Mouse (Mus musculus) spleen, postnatal 14 days (tissue): Measurements from ENCODE around the gene Ctu1.
"Not testable (repeated sequence)": the region's sequence is repeated elsewhere in the genome, so short reads cannot be mapped to it uniquely, and the experiment has no call there.

Experiments used
- DNase-seq, 2 experiments: peaks; one replicate each; pipeline ENCODE4 v3.0.0; 2021 to 2022; ENCODE audit warnings: low spot score in 2 of 2

The Ctu1 gene

DNA sequence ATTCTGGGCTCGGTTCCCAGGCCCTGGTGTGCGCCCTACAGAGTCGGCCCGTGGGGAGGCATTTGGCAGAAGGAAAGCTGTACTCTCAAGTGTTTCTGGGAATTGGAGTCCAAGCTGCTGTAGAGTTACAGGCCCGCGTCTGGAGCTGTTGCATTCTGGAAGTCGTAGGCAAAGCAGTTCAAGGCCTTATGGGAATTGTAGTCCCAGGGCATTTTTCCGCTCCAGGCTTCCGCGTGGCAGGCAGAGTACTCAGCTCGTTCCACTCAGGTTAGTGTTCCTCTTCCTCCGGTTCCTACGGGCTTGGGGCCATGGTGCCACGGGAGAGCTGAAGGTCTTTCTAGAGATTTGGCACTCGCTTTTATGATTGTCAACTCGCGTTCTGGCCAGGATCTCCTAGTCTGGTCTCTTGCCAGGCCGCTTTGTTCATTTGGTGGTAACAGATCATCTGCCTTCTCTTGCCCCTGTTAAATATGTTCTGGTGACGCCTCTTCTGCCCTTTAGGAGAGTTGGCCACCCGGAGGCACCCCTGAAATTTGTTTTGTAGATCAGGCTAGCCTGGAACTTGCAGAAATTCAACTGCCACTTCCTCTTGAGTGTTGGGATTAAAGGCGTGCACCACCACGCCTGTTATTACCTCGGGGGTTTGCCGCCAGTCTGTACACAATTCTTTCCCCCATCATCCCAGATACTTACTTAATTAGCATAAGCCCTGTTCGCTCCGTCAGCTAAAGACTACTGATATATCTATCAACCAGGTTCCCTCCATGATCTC lies at the start of gene Ctu1:
Gene Ctu1 (plus strand): TSS at position 208 of the 772 bp plus-strand sequence.
- DNase-seq: peak; percentile 49 to 67

DNA sequence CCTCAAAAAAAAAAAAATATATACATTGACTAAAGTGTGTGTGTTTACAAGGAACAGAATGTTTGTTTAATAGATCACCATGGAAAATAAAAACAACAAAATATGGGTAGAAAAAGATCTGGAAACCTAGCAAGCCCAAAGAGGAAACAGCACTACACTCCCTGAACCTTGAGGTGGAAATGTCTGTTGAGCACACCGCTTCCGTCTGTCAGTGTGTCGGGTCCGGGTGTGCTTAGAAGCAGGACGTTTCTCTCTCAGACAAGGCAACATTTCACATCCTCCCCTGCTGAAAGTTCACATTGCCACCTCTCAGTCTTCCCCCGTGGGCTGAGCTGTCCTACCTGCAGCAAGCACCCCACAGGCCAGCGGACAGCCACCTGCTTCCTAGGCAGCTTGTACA lies 48.9 kb upstream of the Ctu1 start:
- no peak for DNase-seq

DNA sequence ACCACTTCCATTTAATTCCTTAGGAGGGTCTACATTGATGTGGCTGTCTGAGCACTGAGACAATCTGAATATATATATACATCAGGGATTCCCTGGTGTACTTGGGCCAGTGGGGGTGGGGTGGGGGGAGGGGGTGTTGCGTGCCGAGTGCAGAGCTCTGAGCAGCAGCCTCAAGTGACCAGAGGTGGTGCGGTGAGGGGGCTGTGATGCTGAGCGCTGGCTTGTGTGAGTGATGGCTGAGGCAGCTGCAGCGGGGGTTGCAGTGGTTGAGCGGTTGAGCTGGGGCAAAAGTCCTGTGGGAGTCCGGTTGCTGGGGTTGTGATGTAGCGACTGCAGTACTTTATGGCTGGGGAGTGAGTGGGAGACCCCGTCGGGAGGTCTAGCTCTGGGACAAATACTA lies 48.0 kb upstream of the Ctu1 start:
- DNase-seq: no peak

DNA sequence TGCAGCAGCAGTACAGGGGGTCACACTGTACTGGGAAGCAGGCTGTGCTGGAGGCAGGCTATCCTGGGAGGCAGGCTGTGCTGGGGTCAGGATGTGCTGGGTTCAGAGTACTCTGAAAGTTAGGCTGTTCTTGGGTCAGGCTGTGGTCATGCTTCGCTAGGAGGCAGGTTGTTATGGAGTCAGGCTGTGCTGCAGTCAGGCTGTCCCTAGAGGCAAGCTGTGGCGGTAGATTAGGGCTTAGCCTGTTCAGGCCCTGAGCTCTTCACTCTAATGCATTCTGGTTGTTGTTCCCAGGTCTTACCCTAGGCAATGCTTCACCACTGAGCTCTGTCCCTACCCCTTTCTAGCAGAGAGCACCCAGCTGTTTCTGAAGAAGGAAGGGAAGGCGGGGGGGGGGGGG lies 46.8 kb upstream of the Ctu1 start:
- no peak for DNase-seq

DNA sequence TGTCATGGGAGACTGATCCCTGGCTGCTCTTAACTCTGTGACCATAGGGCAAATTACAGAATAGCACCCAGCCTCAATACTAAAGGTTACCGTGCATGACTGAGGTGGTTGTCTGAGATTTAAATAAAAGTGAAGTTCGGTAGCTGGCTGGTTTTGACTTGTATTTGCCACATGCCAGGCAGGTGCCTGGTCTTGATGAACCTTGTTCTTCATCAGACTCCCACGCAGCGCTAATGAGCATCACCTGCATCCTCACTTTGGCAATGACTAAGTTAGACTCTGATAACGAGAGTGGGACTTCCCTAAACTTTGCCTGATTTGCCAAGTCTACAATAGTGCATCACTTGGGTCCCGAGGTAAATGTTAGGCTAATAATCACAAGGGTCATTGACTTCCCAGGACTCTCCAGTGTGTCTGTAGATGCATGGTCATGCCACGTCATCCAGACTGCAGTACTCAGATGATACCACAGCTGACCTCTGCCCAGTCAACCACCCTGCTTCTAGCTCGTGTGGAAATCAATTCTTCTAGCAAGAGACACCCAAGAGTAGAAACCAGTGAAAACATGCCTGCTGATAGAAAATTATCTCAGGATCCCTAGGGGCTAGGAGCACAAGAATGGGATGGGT lies 45.9 kb upstream of the Ctu1 start:
- DNase-seq: no peak

DNA sequence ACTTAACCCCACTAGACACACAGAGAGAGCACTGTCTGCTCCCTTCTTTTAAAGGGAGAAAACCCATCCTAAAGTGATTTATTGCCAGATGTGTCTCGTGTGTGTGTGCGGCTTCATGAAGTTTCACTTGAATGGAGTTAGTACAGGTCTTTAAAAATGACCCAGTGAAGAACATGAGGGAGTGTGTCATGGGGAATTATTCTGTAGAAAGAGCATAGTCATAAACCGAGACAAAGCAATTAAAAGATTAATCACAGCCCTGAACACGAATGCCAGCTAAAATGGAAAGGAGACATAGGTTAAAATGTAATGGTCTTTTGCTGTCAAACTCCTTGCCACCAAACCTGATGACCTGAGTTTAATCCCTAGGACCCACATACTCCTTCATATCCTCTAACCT lies 37.9 kb upstream of the Ctu1 start:
- no peak for DNase-seq

DNA sequence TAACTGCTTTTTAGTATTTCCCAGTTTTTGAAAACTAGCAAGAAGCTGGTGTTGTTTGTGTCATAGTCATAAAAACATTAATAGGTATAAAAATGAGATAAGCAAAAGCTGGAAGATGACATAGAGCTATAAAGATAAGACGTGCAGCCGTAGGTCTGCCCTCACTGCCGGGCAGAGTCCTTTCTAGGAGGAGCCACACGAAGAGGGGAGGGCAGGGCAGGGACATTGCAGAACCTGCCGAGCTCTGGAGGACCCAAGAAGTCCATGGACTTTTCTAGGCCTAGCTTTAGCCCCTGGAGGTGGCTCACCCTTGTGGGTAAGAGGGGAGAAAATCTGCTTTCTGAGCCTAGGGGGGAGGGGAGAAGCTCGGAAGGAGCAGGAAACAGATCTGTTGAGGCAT lies 37.3 kb upstream of the Ctu1 start, which contains the start of gene Ceacam18:
Gene Ceacam18 (plus strand): TSS at position 208 of the 400 bp plus-strand sequence.
- no peak for DNase-seq

DNA sequence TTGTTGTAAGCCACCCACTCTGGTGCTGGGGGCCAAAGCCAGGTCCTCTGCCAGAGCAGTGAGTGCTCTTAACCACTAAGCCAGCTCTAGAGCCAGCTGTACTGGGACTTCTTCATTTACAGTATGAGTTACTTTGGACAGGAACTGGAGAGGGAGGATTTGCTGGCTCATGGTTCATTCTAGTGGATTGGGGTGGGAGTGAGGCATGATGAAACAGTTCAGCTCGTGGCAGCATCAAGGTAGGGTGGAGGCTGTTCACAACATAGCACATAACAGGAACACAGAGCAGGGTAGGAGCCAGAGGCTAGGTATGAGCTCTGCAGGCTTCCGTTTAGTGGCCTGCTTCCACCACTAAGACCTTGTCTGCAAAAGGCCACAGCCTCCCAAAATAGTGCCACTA lies 35.6 kb upstream of the Ctu1 start:
- no peak for DNase-seq

DNA sequence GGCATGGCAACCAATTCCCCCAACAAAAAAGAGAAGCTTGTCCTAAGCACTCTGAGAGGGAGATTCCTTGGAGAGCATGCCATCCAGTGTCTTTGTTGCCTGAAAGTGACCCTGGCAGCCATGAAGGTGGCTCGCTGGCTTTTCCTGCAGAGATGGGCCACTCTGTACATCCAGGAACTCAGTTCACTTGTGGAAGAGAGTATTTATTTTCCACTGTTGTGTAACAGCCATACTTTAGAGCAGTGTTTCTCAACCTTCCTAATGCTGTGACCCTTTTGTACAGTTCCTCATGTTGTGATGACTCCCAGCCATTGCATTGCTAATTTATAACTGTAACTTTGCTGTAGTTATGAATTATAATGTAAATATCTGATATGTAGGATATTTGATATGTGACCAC lies 34.7 kb upstream of the Ctu1 start:
- no peak for DNase-seq

DNA sequence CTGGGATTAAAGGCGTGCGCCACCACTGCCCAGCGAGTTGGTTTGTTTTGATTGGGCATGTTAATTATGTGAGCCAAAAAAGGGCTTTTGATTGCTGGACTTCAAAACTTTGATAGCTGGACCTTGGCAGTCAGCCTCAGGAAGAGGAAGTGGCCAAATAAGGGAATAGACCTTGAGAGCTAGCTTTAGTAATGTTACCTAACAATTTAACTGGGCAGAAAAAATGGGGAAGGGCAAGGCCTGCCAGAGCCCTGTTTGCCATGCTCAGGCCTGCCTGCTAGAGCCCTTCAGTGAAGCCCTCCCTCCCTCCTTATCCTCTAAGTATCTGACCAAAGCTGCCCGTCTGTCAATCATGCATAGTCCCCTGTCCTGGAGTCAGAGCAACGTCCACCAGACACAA lies 29.2 kb upstream of the Ctu1 start:
- no peak for DNase-seq

DNA sequence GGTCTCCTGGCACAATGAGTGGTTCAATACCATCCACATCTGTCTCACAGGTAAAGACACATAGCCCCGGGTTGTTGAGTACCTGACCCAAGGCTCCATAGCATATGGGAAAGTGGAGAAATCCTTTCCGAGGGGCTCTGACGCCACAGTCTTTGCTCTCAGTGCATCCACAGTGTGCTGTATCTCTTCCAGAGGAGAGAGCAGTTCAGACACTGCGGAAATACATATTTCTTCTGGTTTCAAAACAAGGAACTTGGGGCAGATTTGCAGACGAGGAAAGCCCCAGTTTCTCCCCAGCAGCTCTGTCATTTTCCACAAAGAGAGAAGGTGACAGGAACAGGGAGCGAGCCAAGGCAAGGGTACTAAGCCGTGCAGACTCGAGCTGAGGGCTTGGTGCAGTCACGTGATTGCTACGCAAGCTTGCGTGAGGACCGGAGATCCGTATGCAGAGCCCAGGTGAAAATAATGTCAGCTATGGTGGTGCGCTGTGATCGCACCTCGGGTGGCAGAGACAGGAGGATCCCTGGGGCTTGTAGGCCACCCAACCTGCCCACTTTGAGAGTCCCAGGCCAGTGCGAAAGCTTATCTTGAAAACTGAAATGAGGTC lies 28.7 kb upstream of the Ctu1 start:
- DNase-seq: no peak

DNA sequence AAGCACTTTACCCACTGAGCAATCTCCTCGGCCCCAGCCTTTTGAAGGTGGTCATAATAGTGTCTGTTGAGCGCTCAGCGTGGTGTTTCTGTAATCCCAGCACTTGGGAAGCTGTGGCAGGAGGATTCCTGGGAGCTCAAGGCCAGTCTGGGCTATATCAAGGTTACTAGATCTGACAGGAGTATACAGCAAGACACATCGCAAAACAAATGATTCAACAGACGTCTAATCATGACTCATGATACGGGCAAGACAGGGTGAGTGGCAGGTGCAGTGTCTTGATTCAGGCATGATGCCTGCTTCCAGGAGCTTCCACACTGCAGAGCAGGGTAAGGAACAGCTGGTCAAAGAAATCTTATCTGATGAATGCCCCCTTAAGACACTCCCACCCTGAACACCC lies 19.1 kb upstream of the Ctu1 start:
- DNase-seq: no peak

DNA sequence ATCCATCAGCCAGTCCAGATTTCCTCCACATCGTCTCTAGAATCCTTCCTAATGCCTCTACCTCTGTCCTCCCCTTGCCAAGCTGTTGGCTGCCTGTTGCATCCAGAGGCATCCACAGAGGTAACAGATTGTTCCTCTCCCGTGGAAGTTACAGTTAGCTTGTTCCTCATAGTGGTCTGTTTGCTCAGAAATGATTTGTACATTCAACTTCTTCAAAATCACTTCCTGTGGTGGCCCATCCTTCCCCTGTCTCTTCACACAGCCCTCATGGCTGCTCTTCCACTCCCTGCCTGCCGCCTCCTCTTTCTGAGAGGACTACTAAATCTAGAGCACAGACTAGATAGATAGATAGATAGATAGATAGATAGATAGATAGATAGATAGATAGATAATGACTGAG lies 17.3 kb upstream of the Ctu1 start:
- DNase-seq: no peak

DNA sequence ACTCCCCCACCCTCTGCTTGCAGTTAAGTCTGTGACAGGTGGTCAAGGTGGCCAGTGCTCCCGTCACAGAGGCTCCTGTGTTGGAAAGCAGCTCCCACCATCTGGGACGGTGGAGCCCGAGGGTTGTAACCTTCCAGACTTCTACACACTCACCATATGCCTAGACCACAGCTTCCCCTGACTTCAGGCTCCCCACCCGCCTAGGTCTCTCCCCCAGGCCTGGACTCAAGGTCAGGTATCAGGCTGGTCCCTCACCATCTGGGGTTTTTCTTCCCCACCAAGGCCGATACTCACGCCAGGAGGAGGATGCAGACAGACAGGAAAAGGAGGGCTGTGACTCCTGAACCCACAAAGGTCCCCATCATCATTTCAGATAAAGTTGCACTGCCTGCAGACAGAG lies 15.6 kb upstream of the Ctu1 start:
- DNase-seq: no peak

DNA sequence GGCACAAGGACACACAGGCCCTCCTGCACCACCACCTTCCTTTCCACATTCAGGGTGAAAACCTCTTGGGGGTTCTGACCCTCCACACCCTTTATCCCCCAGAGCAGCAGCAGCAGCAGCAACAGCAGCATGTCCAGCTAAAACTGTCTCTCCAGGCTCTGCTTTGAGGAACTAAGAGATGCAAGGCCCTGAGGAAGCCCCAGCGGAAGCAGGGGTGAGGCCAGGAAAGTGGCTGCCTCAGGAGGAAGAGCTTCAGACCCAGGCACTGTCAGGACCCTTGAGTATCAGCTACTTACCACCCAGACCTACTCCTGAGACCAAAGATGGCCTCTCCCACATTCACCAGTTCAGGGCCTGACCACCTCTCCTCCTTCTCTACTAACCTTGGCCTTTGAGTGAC lies 11.8 kb upstream of the Ctu1 start, which contains the start of gene Siglece:
Gene Siglece (minus strand): TSS at position 160 of the 400 bp plus-strand sequence.
- DNase-seq: no peak

DNA sequence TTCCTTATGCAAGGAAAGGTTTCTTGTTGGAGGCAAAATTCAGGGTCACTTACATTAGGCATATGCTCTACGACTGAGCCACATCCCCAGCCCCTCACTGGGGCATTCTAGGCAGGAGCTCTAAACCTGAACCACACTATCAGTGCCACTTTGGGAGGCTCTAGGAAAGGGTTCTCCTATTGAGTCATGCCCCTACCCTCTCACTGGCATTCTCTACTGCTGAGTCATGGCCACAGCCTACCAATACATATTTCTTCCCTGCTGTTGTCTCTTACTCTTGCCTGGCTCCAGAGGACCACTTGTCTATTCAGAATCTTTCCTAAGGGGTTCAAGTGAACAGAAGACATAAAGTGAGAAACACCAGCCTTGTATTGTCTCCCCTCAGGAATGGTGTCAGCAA lies 9.0 kb upstream of the Ctu1 start:
- no peak for DNase-seq

DNA sequence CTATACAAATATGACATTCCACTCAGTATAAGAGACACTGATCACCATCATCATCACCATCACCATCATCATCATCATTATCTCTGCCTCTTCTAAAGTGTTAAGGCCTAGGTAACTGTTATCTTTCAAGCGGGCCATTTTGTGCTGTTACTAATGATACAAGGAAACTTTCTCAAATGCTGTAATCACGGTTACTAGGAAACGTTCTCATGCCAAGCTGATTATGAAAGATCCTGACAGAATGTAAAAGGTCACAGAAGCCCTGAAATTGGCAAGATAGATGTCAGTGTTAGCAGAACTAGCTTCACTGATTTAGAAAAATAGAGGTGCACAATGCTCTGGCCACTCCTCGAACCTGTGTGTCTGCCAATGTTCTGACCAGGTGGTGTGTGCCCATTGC lies 4.6 kb upstream of the Ctu1 start:
- not testable (repeated sequence) for DNase-seq

DNA sequence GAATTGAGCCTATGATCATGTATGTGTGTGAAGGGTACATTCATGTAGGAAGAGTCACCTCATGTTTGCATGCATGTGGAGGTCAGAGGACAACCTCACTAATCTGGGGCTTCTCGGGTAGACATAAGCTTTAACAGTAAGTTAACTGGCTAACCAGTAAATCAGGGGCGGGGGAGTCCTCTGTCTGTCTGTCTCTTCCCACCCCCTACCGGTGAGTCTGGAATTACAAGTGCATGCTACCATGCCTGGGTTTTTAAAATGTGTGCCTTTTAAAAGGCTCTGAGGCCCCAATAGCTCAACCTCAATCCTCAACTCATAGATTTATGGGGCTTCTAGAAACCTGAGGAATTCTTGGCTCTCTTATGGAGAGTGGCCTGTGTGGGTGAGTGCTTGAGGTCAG lies 3.2 kb upstream of the Ctu1 start:
- DNase-seq: no peak

DNA sequence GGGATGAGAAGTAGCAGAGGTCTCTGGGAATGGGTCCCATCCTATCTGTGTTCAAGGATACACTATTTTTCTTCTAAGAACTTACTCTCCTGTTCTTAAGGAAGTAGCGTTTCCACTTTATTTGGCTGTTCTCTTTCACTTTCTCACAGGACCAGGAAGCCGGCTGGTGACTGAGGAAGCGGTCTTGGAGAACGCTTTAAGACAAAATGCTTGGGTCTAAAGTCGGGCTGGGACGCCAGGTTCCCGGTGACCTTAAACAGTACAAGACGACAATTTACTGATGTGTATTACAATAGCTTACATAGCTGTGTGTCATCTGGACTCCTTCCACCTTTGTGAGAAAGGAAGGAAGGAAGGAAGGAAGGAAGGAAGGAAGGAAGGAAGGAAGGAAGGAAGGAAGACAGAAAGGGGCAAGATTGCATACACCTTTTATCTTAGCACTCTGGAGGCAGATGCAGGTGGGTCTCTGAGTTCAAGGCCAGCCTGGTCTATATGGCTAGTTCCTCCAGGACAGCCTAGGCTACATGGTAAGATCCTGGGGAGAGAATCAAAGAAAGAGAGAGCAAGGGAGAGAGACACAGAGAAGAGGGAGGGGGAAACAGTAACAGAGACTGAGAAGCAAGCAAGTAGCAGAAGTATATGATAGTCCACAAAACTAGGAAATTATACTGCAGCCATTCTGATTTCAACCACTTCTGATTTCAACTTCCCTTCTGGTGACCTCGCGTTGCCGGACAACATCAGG lies 580 bp upstream of the Ctu1 start:
- no peak for DNase-seq

DNA sequence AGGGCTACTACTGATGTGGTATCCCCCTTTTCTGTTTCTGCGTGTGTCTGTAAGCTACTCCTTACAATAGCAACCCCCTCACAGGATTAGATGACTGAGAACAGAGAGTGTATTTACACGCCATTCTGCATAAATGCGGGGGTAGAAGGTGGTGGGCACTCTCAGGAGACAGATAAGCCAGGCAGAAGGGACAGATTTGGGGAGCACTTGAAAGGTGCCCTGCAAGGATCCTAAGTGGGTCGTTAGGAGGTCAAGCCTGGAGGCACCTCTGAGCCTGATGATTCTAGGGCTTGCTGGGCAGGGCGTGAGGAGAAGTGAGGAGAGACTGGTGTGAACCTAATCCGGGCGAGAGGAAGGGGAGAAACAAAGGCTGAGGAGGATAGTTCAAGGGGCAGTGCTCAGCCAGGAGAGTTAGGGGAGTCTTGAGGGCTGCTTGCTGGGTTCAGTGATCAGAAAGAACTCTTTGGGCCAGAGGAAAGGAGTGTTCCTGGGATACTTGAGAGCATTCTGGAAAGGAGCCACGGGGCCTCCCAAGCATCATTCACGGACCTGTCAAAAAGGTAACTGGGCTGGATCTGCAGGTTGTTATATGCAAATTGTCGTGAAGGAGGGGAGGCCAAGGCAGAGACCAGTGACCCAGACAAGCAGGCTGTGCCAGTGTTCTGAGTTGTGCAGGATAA lies 905 bp downstream of the Ctu1 start:
- no peak for DNase-seq

DNA sequence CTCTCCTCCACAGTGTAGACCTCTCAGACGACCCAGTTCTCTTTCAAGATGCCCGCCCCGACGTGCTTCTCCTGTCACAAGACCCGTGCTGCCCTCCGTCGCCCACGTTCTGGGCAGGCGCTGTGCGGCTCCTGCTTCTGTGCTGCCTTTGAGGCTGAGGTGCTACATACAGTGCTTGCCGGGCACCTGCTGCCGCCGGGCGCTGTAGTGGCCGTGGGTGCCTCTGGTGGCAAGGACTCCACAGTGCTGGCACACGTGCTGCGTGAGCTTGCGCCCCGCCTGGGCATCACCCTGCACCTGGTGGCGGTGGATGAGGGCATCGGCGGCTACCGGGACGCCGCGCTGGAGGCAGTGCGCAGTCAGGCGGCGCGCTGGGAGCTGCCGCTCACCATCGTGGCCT lies 3.3 kb downstream of the Ctu1 start:
- DNase-seq: no peak

DNA sequence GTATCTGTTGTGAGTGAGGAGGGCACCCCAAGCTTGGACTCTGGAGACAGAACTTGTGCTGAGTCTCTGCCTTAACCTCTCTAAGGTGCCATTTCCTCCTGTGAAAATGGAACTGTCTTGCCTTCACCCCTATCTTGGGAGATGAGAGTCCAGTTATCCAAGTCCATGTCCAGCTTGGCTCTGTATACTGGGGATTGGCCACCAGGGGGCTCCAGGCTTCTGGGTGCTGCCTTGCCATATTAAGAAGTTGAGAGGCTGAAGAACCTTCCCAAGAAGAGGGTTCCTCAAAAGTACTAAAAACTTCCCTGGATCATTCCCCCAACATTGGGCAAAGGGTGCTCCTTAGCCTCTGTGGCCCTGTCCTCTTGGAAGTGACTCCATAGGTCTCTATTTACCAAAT lies 6.7 kb downstream of the Ctu1 start:
- no peak for DNase-seq
